Mouse (Mus musculus): Measurements from ENCODE around the gene Rnf144a. TPM values are rescaled to one million over a fixed set of nuclear protein-coding genes. Genes with fewer than 3 reads are reported as not detected.
A peak's percentile ranks its signal among the peaks of the same experiment; 100 is the strongest.

Rnf144a gene
- polyA plus RNA-seq, 1 experiment from 2014 or later, result 20.1 TPM

DNA sequence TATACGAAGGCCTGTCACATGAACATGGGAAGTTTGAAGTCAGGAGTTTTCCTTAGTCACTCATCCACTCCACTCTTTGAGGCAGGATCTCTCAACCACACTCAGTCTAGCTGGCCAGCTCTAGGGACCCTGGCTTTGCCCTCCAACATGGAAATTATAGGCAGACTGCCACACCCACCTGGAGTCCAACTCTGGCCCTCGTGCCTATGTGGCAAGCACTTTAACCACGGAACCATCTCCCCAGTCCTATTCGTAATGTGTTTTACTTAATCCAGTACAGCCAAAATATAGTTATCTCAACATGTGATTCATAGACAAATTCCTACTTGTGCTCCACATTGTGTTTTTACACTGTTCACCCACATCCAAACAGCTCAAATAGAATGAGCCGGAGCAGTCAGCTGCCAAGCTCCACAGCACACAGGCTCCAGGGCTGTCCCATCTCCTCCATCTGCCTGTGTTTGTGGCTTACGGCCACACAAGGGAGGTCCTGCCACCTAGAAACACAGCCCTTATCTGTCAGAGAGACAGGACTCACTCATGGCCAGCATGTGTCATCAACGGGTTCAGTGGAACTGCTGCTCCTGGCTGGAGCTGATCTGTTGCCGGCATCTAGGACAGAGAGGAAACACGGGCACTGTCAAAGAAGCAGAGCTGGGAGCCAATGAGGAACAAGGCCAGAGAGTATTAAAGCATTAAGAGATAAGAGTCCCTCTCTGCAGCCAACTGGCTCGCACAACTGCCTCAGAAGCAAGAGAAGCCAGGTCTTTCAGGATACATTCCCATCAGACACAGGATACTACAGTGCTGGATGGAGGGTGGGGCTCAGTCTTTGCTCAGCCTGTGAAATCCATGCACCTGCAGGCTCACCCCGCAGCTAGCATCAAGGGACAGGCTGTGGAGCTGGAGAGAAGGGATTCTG is 10.0 kb downstream of the Rnf144a start:
- peaks cover 21% of the 10 kb centered on the region for H3K4me1 ChIP-seq (replicated peaks)
- no peak overlapping the region for H3K4me2 ChIP-seq (replicated peaks)
- no peak overlapping the region for H3K4me3 ChIP-seq (replicated peaks)
- H3K9me3 ChIP-seq, result no peaks in the 10 kb centered on the region
- no peaks in the 10 kb centered on the region for H3K36me3 ChIP-seq
- no peak overlapping the region for H3K9ac ChIP-seq
- WGBS, result 67% methylated on average over 11 of the region's 11 CpGs
- H3K27ac ChIP-seq, result no peak overlapping the region
- no peaks in the 10 kb centered on the region for H3K27me3 ChIP-seq (replicated peaks)
- peak; percentile 42 for ATAC-seq

DNA sequence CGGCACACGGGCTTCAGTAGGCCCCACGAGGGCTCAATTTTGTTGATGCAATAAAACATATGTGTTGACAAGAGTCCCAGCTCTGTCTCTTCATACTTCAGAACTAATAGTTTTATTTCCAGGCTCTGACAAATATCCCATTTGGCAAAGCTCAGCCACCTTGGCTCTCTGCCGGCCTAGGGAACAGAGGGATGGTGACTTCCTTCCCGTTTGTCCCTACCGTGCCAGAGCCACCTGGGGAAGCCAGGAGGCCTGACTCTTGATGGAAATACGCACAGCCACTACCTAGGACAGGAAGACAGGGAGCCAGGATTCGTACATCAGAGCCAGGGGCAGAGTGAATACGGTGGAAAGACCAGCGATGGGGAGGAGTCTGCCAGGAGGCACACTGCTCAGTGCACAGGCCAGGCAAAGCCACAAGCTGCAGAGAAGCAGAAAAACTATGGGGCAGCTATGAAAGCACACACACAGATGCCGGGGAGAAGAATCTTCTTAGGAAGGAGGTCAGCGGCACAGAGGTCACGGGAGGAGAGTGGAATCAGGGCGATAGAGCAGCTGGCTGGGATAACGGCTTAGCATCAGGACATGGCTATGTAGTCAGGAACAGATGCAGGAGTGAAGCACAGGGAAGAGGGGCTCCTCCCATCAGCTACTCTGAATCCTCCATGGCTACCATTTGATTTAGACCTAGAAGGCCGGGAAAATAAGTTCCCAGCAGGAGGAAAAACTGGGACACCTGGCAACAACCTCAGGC is 11.5 kb downstream of the Rnf144a start:
- Histone ChIP-seq H3K9me3 (no peaks in the 10 kb centered on the region), H3K4me1 (replicated peaks) (peaks cover 21% of the 10 kb centered on the region), H3K27ac (no peak overlapping the region), H3K36me3 (no peaks in the 10 kb centered on the region), H3K4me3 (replicated peaks) (no peak overlapping the region), H3K27me3 (replicated peaks) (no peaks in the 10 kb centered on the region), H3K9ac (no peak overlapping the region), H3K4me2 (replicated peaks) (no peak overlapping the region)
- WGBS, result 69% methylated on average over 16 of the region's 16 CpGs
- ATAC-seq, result no peak

DNA sequence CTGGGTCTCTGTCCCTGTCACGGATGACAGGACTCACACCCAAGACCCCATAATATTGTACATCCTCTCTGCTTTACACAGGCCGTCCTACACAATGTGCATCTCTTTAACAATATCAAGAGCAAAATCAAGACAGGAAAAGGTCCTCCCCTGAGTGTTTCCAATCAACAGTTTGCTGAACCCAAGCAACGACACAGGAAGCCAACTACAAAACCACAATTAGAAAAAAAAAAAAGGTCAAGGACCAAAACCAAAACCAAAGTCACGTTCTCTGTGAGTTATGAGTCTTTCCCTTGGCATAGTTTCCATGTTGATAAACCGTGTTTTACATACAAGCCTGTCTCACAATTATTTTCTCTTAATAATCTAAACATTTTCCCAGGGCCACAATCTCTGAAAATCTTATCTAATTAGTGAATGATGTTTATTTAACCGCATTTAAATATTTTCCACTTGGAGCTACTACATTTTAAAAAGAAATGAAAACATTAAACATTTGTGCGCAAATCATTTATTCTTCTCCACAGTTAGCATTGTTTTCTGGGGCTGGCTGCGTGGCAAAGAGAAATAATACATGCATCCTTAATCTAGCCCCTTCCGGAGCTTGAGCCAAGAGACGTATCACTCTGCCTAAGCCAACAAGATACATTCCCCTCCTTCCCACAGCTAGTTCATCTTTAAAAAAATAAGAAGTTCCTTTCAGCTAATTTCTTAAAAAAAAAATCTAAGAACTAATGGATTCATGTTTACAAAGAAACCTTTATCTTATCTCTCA is 13.2 kb downstream of the Rnf144a start:
- WGBS, result 58% methylated on average over 10 of the region's 10 CpGs
- H3K4me2 ChIP-seq (replicated peaks), result no peak overlapping the region
- H3K27me3 ChIP-seq (replicated peaks), result no peaks in the 10 kb centered on the region
- no peaks in the 10 kb centered on the region for H3K9me3 ChIP-seq
- H3K36me3 ChIP-seq, result no peaks in the 10 kb centered on the region
- H3K9ac ChIP-seq, result no peak overlapping the region
- ATAC-seq, result no peak
- H3K4me3 ChIP-seq (replicated peaks), result no peak overlapping the region
- peaks cover 21% of the 10 kb centered on the region for H3K4me1 ChIP-seq (replicated peaks)
- 0 out of 2 replicates have a peak overlapping the region, but pooled peaks have one; percentile 48 for H3K27ac ChIP-seq

DNA sequence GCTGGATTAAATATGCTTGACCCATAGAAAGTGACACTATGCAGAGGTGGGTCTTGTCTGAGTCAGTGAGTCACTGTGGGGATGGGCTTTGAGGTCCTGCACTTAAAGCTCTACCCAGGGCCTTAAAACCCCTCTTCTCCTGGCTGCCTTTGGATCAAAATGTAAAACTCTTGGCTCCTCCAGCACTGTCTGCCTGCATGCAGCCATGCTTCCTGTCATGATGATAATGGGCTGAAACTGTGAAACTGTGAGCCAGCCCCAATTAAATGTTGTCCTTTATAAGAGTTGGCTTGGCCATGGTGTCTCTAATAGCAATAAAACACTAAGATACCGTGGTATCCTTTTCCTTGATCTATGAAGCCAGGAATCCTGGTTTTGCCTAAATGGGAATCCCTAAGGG is 13.8 kb downstream of the Rnf144a start:
- H3K4me1 ChIP-seq (replicated peaks), result peaks cover 20% of the 10 kb centered on the region
- ATAC-seq, result no peak
- H3K27me3 ChIP-seq (replicated peaks), result no peaks in the 10 kb centered on the region
- no peak overlapping the region for H3K9ac ChIP-seq
- no peaks in the 10 kb centered on the region for H3K36me3 ChIP-seq
- WGBS, result 65% methylated on average over 1 of the region's 1 CpGs
- H3K27ac ChIP-seq, result 0 out of 2 replicates have a peak overlapping the region, but pooled peaks have one; percentile 48
- no peak overlapping the region for H3K4me2 ChIP-seq (replicated peaks)
- H3K9me3 ChIP-seq, result no peaks in the 10 kb centered on the region
- no peak overlapping the region for H3K4me3 ChIP-seq (replicated peaks)

DNA sequence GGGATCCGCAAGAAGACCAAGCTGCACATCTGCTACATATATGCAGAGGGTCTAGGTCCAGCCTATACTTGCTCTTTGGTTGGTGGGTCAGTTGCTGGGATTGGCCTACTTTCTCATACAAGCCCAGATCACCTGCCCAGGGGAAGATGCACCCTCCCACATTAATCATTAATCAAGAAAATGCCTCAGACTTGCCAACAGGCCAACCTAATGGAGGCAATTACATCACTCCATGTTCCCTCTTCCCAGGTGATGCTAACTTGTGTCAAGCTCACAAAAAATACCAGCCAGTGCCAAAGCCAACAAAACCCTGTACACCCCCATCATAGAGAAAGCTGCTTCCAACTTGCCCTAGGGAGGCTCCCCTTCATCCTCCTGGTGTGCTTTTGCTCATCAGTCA is 14.3 kb downstream of the Rnf144a start:
- Histone ChIP-seq H3K27ac (no peak overlapping the region), H3K27me3 (replicated peaks) (no peaks in the 10 kb centered on the region), H3K36me3 (no peaks in the 10 kb centered on the region), H3K9me3 (no peaks in the 10 kb centered on the region), H3K9ac (no peak overlapping the region), H3K4me3 (replicated peaks) (no peak overlapping the region), H3K4me2 (replicated peaks) (no peak overlapping the region), H3K4me1 (replicated peaks) (peaks cover 15% of the 10 kb centered on the region)
- 100% methylated on average over 1 of the region's 1 CpGs for WGBS
- no peak for ATAC-seq

DNA sequence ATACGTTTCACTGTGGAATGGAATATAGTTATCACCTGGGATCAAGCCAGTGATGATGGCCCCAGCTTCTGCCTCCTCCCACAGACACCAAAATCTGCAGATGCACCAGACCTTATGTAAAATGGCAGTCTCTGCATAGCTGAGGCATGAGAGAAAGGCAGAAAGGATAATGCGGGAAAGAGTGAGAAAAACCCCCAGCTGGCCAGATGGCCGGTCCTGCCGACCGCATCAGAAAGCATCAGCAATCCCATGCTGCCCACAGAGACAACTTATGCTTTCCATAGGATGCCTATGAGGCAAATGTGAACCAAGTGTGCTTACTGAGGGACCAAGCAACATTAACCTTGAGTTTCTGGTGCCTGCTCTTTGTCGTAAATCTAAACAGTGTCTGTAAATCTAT is 15.7 kb downstream of the Rnf144a start:
- 81% methylated on average over 6 of the region's 6 CpGs for WGBS
- Histone ChIP-seq H3K27me3 (replicated peaks) (no peaks in the 10 kb centered on the region), H3K27ac (no peak overlapping the region), H3K4me1 (replicated peaks) (peaks cover 7% of the 10 kb centered on the region), H3K9me3 (no peaks in the 10 kb centered on the region), H3K36me3 (no peaks in the 10 kb centered on the region), H3K4me3 (replicated peaks) (no peak overlapping the region), H3K9ac (no peak overlapping the region), H3K4me2 (replicated peaks) (no peak overlapping the region)
- no peak for ATAC-seq

DNA sequence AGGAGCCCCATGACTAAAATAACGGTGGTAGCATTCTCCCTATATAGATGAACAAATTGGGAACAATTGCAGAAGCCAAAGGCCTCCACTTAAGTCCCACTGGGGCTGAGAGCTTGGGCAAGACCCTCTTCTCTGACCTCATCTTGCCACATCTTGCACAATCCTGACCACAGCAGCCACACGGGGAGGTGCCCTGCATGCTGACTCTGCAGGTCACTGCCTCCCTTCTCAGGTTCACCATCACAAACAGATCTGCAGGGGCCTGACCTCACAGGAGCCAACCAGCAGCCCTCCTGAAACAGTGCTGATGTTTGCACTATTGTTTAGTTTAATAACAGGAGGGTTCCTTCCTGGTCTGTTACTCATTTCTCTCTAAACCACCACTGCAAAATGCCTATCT is 16.5 kb downstream of the Rnf144a start:
- no peak overlapping the region for H3K4me3 ChIP-seq (replicated peaks)
- WGBS, result 46% methylated on average over 2 of the region's 2 CpGs
- no peak for ATAC-seq
- H3K4me1 ChIP-seq (replicated peaks), result peaks cover 5% of the 10 kb centered on the region
- H3K9ac ChIP-seq, result no peak overlapping the region
- no peak overlapping the region for H3K4me2 ChIP-seq (replicated peaks)
- H3K9me3 ChIP-seq, result no peaks in the 10 kb centered on the region
- no peak overlapping the region for H3K27ac ChIP-seq
- H3K27me3 ChIP-seq (replicated peaks), result no peaks in the 10 kb centered on the region
- no peaks in the 10 kb centered on the region for H3K36me3 ChIP-seq

DNA sequence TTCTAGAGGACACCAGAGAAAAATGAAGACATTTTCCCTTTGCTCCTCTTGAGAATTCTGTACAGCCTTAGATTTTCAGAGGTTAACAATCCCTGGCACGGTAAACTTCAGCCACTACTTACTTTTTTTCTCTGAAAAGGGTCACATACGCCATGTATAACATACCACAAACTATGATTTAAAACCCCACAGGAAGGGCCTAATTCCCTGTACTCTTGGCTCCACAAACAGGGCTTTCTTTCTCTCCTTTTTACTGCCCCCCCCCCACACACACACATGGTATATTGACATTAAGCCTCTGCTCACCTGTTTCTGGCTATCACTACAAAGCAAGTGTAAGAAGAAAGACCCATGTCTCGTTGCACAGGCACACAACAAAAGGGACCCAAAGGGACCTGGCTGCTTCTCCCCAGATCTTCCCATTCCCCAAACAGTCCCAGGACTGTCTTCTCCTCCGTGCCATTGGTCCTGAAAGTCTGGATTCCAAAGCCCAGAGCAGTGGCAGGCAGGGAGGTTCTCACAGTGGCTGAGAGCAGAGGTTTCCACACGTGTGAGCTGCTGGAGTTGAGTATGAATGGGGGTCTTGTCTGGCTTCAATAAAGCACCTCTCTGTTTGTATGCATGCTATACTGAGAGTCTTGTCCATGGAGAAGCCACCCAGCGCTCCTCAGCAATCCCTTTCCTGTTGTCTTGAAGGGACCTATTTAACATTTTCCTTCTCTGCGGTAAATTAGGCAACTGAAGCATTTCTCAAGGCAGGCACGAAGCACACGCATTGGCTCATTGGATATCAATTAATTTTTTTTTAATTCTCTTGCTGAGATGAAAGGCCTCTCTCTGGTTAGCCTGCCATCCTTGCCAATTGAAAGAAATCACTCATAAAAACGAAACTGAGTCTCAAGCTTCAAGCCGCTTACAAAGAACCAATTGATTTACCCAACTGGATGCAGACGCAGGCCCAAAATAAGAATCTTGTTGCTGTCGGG is 20.3 kb downstream of the Rnf144a start:
- no peaks in the 10 kb centered on the region; the same call in 1 of the 2 replicates for H3K4me1 ChIP-seq (replicated peaks)
- H3K27ac ChIP-seq, result no peak overlapping the region
- WGBS, result 79% methylated on average over 13 of the region's 13 CpGs

DNA sequence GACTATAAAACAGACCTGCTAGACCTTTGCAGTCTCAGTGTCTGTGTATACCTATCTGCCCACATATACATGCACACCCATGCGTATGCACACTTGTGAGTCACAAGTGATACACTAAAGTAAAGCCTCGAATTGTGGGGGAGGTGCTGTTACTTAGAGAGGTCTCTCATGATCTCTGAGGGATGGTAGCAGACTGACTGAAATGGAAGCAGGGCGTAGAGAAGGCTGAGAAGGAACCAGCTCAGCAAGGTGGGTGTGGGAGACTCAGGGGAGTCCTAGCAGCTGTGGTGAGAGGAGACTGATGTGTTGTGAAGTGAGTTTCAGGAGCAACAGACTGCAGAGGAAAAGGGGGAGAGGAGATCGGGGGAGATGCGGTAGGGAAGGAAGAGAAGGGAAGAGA is 21.8 kb downstream of the Rnf144a start:
- 0 out of 2 replicates have a peak, but pooled peaks cover 1% of the 10 kb centered on the region for H3K36me3 ChIP-seq
- no peak overlapping the region for H3K9ac ChIP-seq
- no peak overlapping the region for H3K4me2 ChIP-seq (replicated peaks)
- no peaks in the 10 kb centered on the region for H3K9me3 ChIP-seq
- H3K27ac ChIP-seq, result no peak overlapping the region
- H3K27me3 ChIP-seq (replicated peaks), result no peaks in the 10 kb centered on the region
- H3K4me1 ChIP-seq (replicated peaks), result no peaks in the 10 kb centered on the region; the same call in 1 of the 2 replicates
- 78% methylated on average over 5 of the region's 5 CpGs for WGBS
- no peak overlapping the region for H3K4me3 ChIP-seq (replicated peaks)
- ATAC-seq, result no peak

More for the DNA sequence above, 20.3 kb downstream of the Rnf144a start:
- Histone ChIP-seq H3K4me3 (replicated peaks) (no peak overlapping the region), H3K36me3 (no peaks in the 10 kb centered on the region), H3K9me3 (no peaks in the 10 kb centered on the region), H3K4me2 (replicated peaks) (no peak overlapping the region), H3K27me3 (replicated peaks) (no peaks in the 10 kb centered on the region), H3K9ac (no peak overlapping the region)
- ATAC-seq, result no peak; the same call in 1 of the 2 replicates

DNA sequence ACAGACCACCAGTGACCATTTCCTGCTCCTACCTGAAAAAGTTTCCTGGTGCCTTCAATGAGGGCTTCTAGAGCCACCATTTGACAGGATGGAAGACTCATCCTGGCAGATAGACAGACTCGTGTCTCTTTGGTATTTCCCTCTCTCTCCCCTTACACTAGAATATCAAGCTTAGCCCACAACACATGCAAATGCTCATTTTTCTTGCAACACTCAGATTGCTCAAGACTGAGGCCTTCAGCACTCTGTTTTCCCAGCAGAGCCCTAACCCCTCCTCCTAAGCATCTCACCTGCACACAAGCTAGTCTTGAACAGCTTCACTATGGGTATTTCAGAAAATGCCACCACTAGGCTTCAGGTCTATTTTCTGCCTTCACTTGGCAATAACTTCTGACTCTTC is 23.9 kb downstream of the Rnf144a start:
- no peak for ATAC-seq
- Histone ChIP-seq H3K4me2 (replicated peaks) (no peak overlapping the region), H3K27ac (no peak overlapping the region), H3K4me1 (replicated peaks) (no peaks in the 10 kb centered on the region; the same call in 1 of the 2 replicates), H3K9me3 (no peaks in the 10 kb centered on the region), H3K27me3 (replicated peaks) (no peaks in the 10 kb centered on the region), H3K4me3 (replicated peaks) (no peak overlapping the region), H3K36me3 (0 out of 2 replicates have a peak, but pooled peaks cover 3% of the 10 kb centered on the region), H3K9ac (no peak overlapping the region)
- 74% methylated on average over 1 of the region's 1 CpGs for WGBS

DNA sequence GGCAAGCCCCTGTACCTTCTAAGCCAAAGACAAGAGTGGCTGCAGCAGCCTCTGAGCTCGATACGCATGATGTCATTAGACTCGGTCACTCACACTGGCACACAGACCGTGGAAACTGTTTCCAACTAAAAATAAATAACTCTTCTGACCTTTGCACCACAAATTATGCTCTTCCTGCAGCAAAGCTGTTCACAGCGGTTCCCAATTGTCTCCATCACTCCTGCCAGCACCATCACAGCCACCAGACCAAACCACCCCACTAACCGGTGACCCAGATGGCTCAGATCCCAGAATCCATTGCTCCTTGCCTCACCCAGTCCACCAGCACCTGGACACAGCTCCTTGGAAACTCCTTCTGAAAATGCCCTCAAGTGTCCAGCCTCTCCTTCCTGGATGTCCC is 27.5 kb downstream of the Rnf144a start:
- H3K9ac ChIP-seq, result no peak overlapping the region
- no peak overlapping the region for H3K27ac ChIP-seq
- H3K9me3 ChIP-seq, result no peaks in the 10 kb centered on the region
- H3K4me2 ChIP-seq (replicated peaks), result no peak overlapping the region
- no peaks in the 10 kb centered on the region for H3K27me3 ChIP-seq (replicated peaks)
- 53% methylated on average over 6 of the region's 6 CpGs for WGBS
- H3K4me1 ChIP-seq (replicated peaks), result no peaks in the 10 kb centered on the region
- H3K4me3 ChIP-seq (replicated peaks), result no peak overlapping the region
- H3K36me3 ChIP-seq, result 0 out of 2 replicates have a peak, but pooled peaks cover 5% of the 10 kb centered on the region
- ATAC-seq, result no peak

All from intestine, embryonic 15.5 days (tissue).